Mouse (Mus musculus): ENCODE results near the gene Olfr1281. TPM values are rescaled to one million over a fixed set of nuclear protein-coding genes. Genes with fewer than 3 reads are reported as not detected.
"Not testable (repeated sequence)": the region's sequence is repeated elsewhere in the genome, so short reads cannot be mapped to it uniquely, and the experiment has no call there.

The Olfr1281 gene
- polyA plus RNA-seq (2021), result not detected

DNA sequence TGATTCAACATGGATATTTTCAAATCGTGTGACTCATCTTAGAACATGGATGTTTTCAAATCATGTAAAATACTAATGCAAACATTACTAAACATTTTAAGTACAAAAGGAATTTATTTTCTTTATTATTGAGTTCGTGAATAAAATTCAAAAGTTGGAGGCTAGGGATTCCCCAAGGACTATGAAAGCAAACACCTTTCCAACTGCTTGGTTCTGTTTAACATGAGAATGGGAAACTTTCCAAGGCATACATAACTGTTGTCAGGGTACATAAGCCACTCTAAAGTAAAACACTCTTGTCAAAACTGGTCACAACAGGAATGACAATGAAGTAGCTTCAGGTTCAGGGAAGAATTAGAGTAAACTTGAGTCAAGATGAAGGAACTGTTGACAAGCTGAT lies at the start of gene Olfr1281:
Gene Olfr1281, plus strand, starts transcription at position 301 of the 400 bp plus-strand sequence.
- no peak for DNase-seq (ENCODE audit: low read depth, low spot score)

DNA sequence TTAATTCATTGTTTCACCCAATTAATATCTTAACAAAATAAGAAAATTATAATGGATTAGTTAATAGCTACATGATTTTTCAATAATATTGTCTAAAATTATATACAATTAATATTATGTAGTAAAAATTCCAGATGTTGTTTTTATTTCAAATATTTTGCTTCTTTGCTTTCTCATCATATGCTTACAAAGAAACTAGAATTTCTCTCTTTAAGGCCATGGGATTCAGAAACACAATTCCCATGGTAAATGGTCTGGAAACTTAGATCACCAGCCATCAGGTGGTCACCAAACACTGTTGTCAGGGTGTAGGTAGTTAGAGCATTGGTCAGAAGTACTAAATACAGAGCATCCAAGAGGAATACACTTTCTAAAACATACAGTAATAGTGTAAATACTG lies 36.5 kb upstream of the Olfr1281 start, which contains the start of gene Olfr1278:
Gene Olfr1278, plus strand, starts transcription at position 301 of the 400 bp plus-strand sequence.
- DNase-seq (ENCODE audit: low read depth, low spot score) (no peak), ATAC-seq (no peak)
- in situ Hi-C loops (cut with MboI; ENCODE audit: low pct_unique_long_range_greater_than_20kb), result no loop called here
- ChIA-PET CTCF (no interaction called here), POLR2A (no interaction called here)
- no peak for TF ChIP-seq CTCF (IDR thresholded peaks at IDR 0.05)
- no peaks in the 10 kb centered on the region for H3K27me3 ChIP-seq

More for the DNA sequence above, at the start of gene Olfr1281:
- H3K27me3 ChIP-seq, result no peaks in the 10 kb centered on the region
- in situ Hi-C loops (cut with MboI; ENCODE audit: low pct_unique_long_range_greater_than_20kb), result no loop called here
- CTCF ChIA-PET, result no interaction called here
- no peak for ATAC-seq
- POLR2A ChIA-PET, result no interaction called here
- TF ChIP-seq CTCF (IDR thresholded peaks at IDR 0.05), result no peak

DNA sequence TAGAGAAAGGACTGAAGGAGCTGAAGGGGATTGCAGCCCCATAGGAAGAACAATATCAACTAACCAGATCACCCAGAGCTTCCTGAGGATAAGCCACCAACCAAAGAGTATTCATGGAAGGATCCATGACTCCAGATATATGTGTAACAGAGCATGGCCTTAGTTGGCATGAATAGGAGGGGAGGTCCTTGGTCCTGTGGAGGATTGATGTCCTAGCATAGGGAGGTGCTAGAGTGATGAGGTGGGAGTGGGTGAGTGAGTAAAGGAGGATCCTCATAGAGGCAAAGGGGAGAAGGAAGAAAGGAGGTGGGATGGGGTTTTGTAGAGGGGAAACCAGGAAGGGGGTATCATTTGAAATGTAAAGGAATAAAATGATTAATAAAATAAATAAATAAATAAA lies 27.8 kb upstream of the Olfr1281 start:
- POLR2A ChIA-PET, result no interaction called here
- DNase-seq (ENCODE audit: low read depth, low spot score), result no peak
- no peak for TF ChIP-seq CTCF (IDR thresholded peaks at IDR 0.05)
- CTCF ChIA-PET, result no interaction called here
- no peaks in the 10 kb centered on the region for H3K27me3 ChIP-seq
- in situ Hi-C loops (cut with MboI; ENCODE audit: low pct_unique_long_range_greater_than_20kb), result no loop called here
- ATAC-seq, result no peak

DNA sequence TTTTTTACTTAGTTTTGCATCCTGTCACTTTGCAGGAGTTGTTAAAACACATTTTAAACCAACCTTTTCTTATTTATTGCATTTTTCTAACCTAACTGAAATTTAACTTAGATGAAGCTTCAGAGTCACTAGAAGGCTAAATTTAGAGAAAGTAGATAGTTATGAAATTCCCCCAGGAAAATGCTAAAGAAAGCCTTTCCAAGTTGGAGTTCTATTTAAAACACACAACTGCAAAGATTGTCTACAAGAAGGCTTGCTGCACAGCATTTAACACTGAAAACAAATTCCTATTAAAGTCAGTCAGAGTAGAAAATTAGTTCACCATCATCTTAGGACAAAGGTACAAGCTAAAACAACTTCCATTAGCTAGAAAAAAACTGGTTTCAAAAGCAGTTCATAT lies 25.9 kb upstream of the Olfr1281 start, which contains the start of gene Olfr1279:
Gene Olfr1279, plus strand, starts transcription at position 262 of the 400 bp plus-strand sequence.
- H3K27me3 ChIP-seq, result no peaks in the 10 kb centered on the region
- POLR2A ChIA-PET, result no interaction called here
- in situ Hi-C loops (cut with MboI; ENCODE audit: low pct_unique_long_range_greater_than_20kb), result no loop called here
- CTCF ChIA-PET, result no interaction called here
- DNase-seq (ENCODE audit: low read depth, low spot score), result no peak
- ATAC-seq, result no peak
- TF ChIP-seq CTCF (IDR thresholded peaks at IDR 0.05), result no peak

DNA sequence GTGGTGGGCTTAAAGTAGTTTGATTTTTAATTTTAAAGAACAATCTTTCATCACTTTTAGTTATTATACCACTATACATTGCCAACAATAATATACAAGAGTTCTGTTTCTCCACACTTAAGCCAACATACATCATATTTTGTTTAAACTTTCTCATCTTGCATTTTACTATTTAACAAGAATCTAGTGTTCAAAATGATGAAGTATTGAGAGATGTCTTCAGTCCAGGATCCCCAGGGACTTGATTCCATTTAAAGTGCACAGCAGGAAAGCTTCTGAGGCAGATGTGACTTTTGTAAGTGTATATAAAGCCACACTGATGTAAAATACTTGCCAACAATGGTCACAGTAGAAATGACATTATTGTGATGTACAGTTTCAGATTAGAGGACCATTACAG lies 12.6 kb upstream of the Olfr1281 start, which contains the start of gene Olfr1280:
Gene Olfr1280, plus strand, starts transcription at position 301 of the 400 bp plus-strand sequence.
- POLR2A ChIA-PET, result no interaction called here
- in situ Hi-C loops (cut with MboI; ENCODE audit: low pct_unique_long_range_greater_than_20kb), result no loop called here
- no peak for ATAC-seq
- CTCF ChIA-PET, result no interaction called here
- no peaks in the 10 kb centered on the region for H3K27me3 ChIP-seq
- DNase-seq (ENCODE audit: low read depth, low spot score), result no peak
- TF ChIP-seq CTCF (IDR thresholded peaks at IDR 0.05), result no peak

DNA sequence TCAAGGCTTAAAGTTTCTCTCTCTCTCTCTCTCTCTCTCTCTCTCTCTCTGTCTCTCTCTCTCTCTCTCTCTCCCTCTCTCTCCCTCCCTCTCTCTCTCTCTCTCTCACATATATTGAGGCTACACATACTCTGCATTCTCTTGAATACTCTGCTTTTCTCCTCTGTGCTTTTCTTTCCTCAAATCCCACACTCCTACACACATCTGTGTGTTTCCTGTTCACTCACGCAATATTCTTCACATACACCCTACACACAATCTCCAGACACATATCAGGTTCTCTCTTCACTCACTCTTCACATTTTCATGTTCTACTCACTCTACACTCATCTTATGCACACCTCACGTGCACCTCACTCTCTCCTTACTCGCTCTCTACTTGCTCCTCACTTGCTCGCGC lies 7.4 kb downstream of the Olfr1281 start:
- ATAC-seq; POLR2A ChIA-PET; CTCF ChIA-PET; DNase-seq (ENCODE audit: low read depth, low spot score); H3K27me3 ChIP-seq: not testable (repeated sequence)
- in situ Hi-C loops (cut with MboI; ENCODE audit: low pct_unique_long_range_greater_than_20kb), result loop anchor here (10.0 kb wide), 1 partner anchor 91 kb away; the partner anchor contains the start of gene Olfr1286

DNA sequence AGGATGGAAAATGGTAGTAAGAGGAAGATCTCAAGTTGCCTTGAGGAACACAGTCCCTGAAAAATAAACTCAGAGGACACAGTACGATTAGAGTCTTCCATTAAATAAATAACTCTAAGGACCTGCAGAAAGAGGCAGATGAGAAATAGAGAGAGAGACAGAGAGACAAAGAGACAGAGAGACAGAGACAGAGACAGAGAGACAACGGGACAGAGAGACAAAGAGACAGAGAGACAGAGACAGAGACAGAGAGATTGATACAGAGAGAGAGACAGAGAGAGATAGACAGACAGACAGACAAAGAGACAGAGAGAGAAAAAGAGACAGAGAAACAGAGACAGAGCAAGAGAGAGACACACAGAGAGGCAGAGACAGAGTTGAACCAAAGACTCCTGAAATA lies 9.7 kb downstream of the Olfr1281 start, which contains the start of gene Olfr1282:
Gene Olfr1282, minus strand, starts transcription at position 101 of the 400 bp plus-strand sequence.
- DNase-seq (ENCODE audit: low read depth, low spot score), result no peak
- TF ChIP-seq CTCF (IDR thresholded peaks at IDR 0.05), result no peak
- ChIA-PET CTCF (no interaction called here), POLR2A (no interaction called here)
- H3K27me3 ChIP-seq, result no peaks in the 10 kb centered on the region
- no peak for ATAC-seq
- in situ Hi-C loops (cut with MboI; ENCODE audit: low pct_unique_long_range_greater_than_20kb), result loop anchor here (10.0 kb wide), 1 partner anchor 89 kb away; the partner anchor contains the start of gene Olfr1286

DNA sequence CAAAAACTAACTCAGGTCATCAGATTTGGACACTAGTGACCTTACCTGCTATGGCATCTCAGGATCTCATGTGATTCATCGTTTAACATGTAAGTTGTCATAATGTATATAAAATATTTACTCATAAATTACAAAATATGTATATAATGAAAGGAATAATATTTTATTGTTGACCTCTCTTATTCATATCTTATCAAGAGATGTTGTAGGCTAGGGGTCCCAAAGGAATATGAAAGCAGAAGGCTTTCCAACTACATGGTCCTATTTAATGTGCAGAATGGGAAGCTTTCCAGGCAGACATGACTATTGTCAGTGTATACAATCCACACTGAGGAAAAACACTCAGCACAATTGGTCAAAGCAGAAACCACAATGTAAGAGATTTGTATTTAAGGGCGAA lies 40.2 kb downstream of the Olfr1281 start, which contains the start of gene Olfr1283:
Gene Olfr1283, plus strand, starts transcription at position 301 of the 400 bp plus-strand sequence.
- no peaks in the 10 kb centered on the region for H3K27me3 ChIP-seq
- ChIA-PET POLR2A (no interaction called here), CTCF (no interaction called here)
- in situ Hi-C loops (cut with MboI; ENCODE audit: low pct_unique_long_range_greater_than_20kb), result loop anchor here (10.0 kb wide), 1 partner anchor 68 kb away; no protein-coding TSS in a partner anchor
- TF ChIP-seq CTCF (IDR thresholded peaks at IDR 0.05), result no peak
- DNase-seq (ENCODE audit: low read depth, low spot score) (no peak), ATAC-seq (no peak)

DNA sequence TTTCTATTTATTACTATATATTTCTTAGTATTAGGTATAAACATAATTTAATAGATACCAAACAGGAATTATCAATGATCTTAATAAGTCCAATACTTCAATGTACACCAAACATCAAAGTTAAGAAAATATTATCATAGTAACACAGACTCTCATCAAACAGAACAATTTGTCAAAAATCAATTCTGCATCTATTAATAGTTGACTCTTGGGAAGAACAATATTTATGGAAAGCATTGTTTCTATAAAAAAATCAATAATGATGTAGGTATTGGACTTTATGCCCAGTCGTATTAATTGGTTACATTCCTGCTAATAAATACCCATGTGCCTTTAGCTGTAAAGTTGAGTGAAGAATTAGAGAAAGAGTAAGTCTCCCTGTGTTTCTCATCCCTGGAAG lies 48.9 kb downstream of the Olfr1281 start, which contains the start of gene Olfr1284:
Gene Olfr1284, plus strand, starts transcription at position 301 of the 400 bp plus-strand sequence.
- in situ Hi-C loops (cut with MboI; ENCODE audit: low pct_unique_long_range_greater_than_20kb), result no loop called here
- DNase-seq (ENCODE audit: low read depth, low spot score) (no peak), ATAC-seq (no peak)
- ChIA-PET POLR2A (no interaction called here), CTCF (no interaction called here)
- TF ChIP-seq CTCF (IDR thresholded peaks at IDR 0.05), result no peak
- H3K27me3 ChIP-seq, result no peaks in the 10 kb centered on the region

Other genes with a start within 250 kb of the Olfr1281 start
- not detected for gene Gm13941, start 220.5 kb upstream of the Olfr1281 start, polyA plus RNA-seq (2021)
- gene Gm15130, start 173.6 kb upstream of the Olfr1281 start, polyA plus RNA-seq (2021), result not detected
- gene 4930430A15Rik, start 96.9 kb upstream of the Olfr1281 start, polyA plus RNA-seq (2021), result not detected
- gene Olfr1275, start 91.2 kb upstream of the Olfr1281 start, polyA plus RNA-seq (2021), result not detected
- gene Olfr1276, start 72.0 kb upstream of the Olfr1281 start, polyA plus RNA-seq (2021), result not detected
- not detected for gene Olfr1277, start 52.4 kb upstream of the Olfr1281 start, polyA plus RNA-seq (2021)
- gene Olfr1278, start 36.4 kb upstream of the Olfr1281 start, polyA plus RNA-seq (2021), result not detected
- gene Olfr1279, start 25.9 kb upstream of the Olfr1281 start, polyA plus RNA-seq (2021), result 1.9 TPM
- not detected for gene Olfr1280, start 12.5 kb upstream of the Olfr1281 start, polyA plus RNA-seq (2021)
- not detected for gene Olfr1282, start 9.6 kb downstream of the Olfr1281 start, polyA plus RNA-seq (2021)
- gene Olfr1283, start 40.3 kb downstream of the Olfr1281 start, polyA plus RNA-seq (2021), result not detected
- gene Olfr1284, start 49.0 kb downstream of the Olfr1281 start, polyA plus RNA-seq (2021), result not detected
- not detected for gene Olfr1286, start 96.6 kb downstream of the Olfr1281 start, polyA plus RNA-seq (2021)
- not detected for gene Olfr1287, start 122.6 kb downstream of the Olfr1281 start, polyA plus RNA-seq (2021)
- gene Olfr1288, start 147.6 kb downstream of the Olfr1281 start, polyA plus RNA-seq (2021), result not detected
- not detected for gene Olfr1289, start 154.3 kb downstream of the Olfr1281 start, polyA plus RNA-seq (2021)
- gene Olfr1290, start 167.3 kb downstream of the Olfr1281 start, polyA plus RNA-seq (2021), result not detected
- gene Olfr1291-ps1, start 170.7 kb downstream of the Olfr1281 start, polyA plus RNA-seq (2021), result not detected
- gene Olfr1293-ps, start 198.7 kb downstream of the Olfr1281 start, polyA plus RNA-seq (2021), result not detected
- not detected for gene Olfr1294, start 213.8 kb downstream of the Olfr1281 start, polyA plus RNA-seq (2021)
- not detected for gene Olfr1295, start 243.2 kb downstream of the Olfr1281 start, polyA plus RNA-seq (2021)